Mouse (Mus musculus): ENCODE data around the gene Sult2a4. TPM values are rescaled to one million over a fixed set of nuclear protein-coding genes. Genes with fewer than 3 reads are reported as not detected.
"Not testable (repeated sequence)": the region's sequence is repeated elsewhere in the genome, so short reads cannot be mapped to it uniquely, and the experiment has no call there.

The Sult2a4 gene
- not detected in 2 replicates for polyA plus RNA-seq (2015; fragmentation: Nextera tagmentation; extraction: Ambion mirVana)

GRCm38 (mm10) chr7:13989507-13989906 lies at the start of gene Sult2a4:
Sult2a4 (minus strand) TSS chr7:13989607.
- H3K9me3 ChIP-seq = peaks cover 10% of the 10 kb centered on the region; the same call in 1 of the 2 replicates
- not testable (repeated sequence) for H3K27ac ChIP-seq (replicated peaks); H3K9ac ChIP-seq; H3K4me1 ChIP-seq; ATAC-seq (ENCODE audit: extremely low read depth, insufficient number of reproducible peaks, low FRiP score, low TSS enrichment); H3K36me3 ChIP-seq; H3K27me3 ChIP-seq (replicated peaks); H3K4me2 ChIP-seq; H3K4me3 ChIP-seq
- 85% methylated on average over 6 of the region's 6 CpGs for WGBS

- not testable (repeated sequence) for H3K36me3 ChIP-seq; ATAC-seq (ENCODE audit: extremely low read depth, insufficient number of reproducible peaks, low FRiP score, low TSS enrichment)
- 0 out of 2 replicates have a peak, but pooled peaks cover 16% of the 10 kb centered on the region for H3K9me3 ChIP-seq
Observed at GRCm38 (mm10) chr7:14030831-14031230, 41.4 kb upstream of the Sult2a4 start.

GRCm38 (mm10) chr7:14013083-14013482 lies 23.7 kb upstream of the Sult2a4 start:
- Histone ChIP-seq H3K27me3 (replicated peaks) (no peaks in the 10 kb centered on the region), H3K4me3 (no peak overlapping the region), H3K27ac (replicated peaks) (no peak overlapping the region), H3K9me3 (peaks cover 25% of the 10 kb centered on the region; the same call in 1 of the 2 replicates), H3K36me3 (no peaks in the 10 kb centered on the region), H3K4me2 (no peak overlapping the region), H3K4me1 (no peaks in the 10 kb centered on the region), H3K9ac (no peak overlapping the region)
- WGBS = 55% methylated on average over 8 of the region's 8 CpGs
- no peak for ATAC-seq (ENCODE audit: extremely low read depth, insufficient number of reproducible peaks, low FRiP score, low TSS enrichment)

More at GRCm38 (mm10) chr7:14030831-14031230, 41.4 kb upstream of the Sult2a4 start:
- not testable (repeated sequence) for H3K4me3 ChIP-seq; H3K9ac ChIP-seq; H3K4me2 ChIP-seq; H3K27ac ChIP-seq (replicated peaks); H3K4me1 ChIP-seq; H3K27me3 ChIP-seq (replicated peaks)

GRCm38 (mm10) chr7:14010686-14011085 lies 21.3 kb upstream of the Sult2a4 start:
- not testable (repeated sequence) for H3K4me3 ChIP-seq; H3K4me1 ChIP-seq; ATAC-seq (ENCODE audit: extremely low read depth, insufficient number of reproducible peaks, low FRiP score, low TSS enrichment); H3K4me2 ChIP-seq; H3K27ac ChIP-seq (replicated peaks); H3K36me3 ChIP-seq; H3K27me3 ChIP-seq (replicated peaks); H3K9ac ChIP-seq
- H3K9me3 ChIP-seq = peaks cover 20% of the 10 kb centered on the region; the same call in 1 of the 2 replicates

Other genes starting within 250 kb of the Sult2a4 start
- gene Sult2a1, start 152.2 kb downstream of the Sult2a4 start, polyA plus RNA-seq (2015; fragmentation: Nextera tagmentation; extraction: Ambion mirVana) = not detected in 2 replicates
- gene Sult2a3, start 133.4 kb upstream of the Sult2a4 start, polyA plus RNA-seq (2015; fragmentation: Nextera tagmentation; extraction: Ambion mirVana) = not detected in 2 replicates